Comparison of ENCODE assay signal across 9 mouse cellular contexts in the genomic region with DNA sequence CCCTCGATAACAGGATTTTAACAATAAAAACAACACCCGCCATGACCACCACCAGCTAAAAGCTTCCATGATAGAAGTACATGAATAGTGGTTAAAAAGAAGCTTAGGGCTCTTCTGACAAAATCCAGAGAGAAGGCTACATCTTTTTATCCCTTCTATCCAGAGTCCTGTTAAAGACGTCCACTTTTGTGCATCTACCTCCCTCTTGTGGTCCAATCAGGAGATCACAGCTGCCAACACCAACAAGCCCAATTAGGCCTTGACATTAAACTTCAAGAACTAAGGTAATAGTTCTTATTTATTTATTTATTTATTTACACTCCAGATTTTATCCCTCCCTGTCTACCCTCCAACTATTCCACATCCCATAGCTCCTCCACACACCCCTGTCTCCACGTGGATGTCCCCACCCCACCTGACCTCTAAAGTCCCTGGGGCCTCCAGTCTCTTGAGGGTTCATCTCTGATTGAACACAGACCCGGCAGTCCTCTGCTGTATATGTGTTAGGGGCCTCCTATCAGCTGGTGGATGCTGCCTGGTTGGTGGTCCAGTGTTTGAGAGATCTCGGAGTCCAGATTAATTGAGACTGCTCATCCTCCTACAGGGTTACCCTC. TPM values are rescaled to one million over a fixed set of nuclear protein-coding genes. Genes with fewer than 3 reads are reported as not detected.
A peak's percentile ranks its signal among the peaks of the same experiment; 100 is the strongest.
DNase-seq lines count a peak whose midpoint lies in the region; ATAC-seq and TF ChIP-seq lines count a peak whose summit lies in the region.
"Had no signal": no experiment of that assay in that cellular context is flagged by ENCODE, and none has a peak within 500 bp of the region (broad histone marks: within the 10 kb centered on the region; RNA-seq: fewer than 3 reads in every experiment).

No protein-coding gene starts in this region.

- no peak overlapping the region for H3K4me3 ChIP-seq in G1E (ENCODE audit: low read depth, low read length)
- no peak overlapping the region for H3K4me3 ChIP-seq in spleen, adult 2 months (ENCODE audit: extremely low read depth, insufficient read depth, insufficient read length)
- H3K4me3 ChIP-seq: stomach, embryonic 15.5 days had no signal

- H3K9me3 ChIP-seq in G1E (replicated peaks): no peaks in the 10 kb centered on the region
- H3K9me3 ChIP-seq: stomach, embryonic 15.5 days had no signal

- WGBS in spleen, adult 2 months: 55% methylated on average over 6 of the region's 6 CpGs

- DNase-seq in heart, adult 8-10 months (ENCODE audit: low spot score): peak; percentile 31
- DNase-seq in heart, adult 11 months: no peak
- peak; percentile 35 for DNase-seq in G1E (ENCODE audit: low spot score)
- peak; percentile 61 to 66 for DNase-seq in cerebellum, adult 18-20 months
- peak; percentile 59 to 62 for DNase-seq in layer of hippocampus, postnatal 10 days (ENCODE audit: low spot score in 2 of 2)
- DNase-seq in spleen, adult 2 months (ENCODE audit: low read depth in 1 of 2, low spot score in 2 of 2): peak; percentile 13 to 17

- no peak for TF ChIP-seq CTCF in G1E (IDR thresholded peaks at IDR 0.05; ENCODE audit: low read depth, low read length)
- peak; percentile 29; the same call in 1 of the 2 replicates for TF ChIP-seq CTCF in spleen, adult 2 months (IDR thresholded peaks at IDR 0.05; ENCODE audit: extremely low read depth, insufficient read depth, insufficient read length, insufficient replicate concordance)

- H3K4me1 ChIP-seq in G1E (ENCODE audit: insufficient read depth, low read depth, low read length): peaks cover 16% of the 10 kb centered on the region
- H3K4me1 ChIP-seq in spleen, adult 2 months (ENCODE audit: control insufficient read depth, insufficient read depth, insufficient read length): no peaks in the 10 kb centered on the region
- H3K4me1 ChIP-seq: stomach, embryonic 15.5 days had no signal

- H3K36me3 ChIP-seq in G1E (replicated peaks): no peaks in the 10 kb centered on the region
- H3K36me3 ChIP-seq in spleen, adult 2 months (ENCODE audit: control insufficient read depth, insufficient read depth, low read length): no peaks in the 10 kb centered on the region
- H3K36me3 ChIP-seq: stomach, embryonic 15.5 days had no signal

- H3K27me3 ChIP-seq in G1E (ENCODE audit: insufficient read depth, low read length): peaks cover 9% of the 10 kb centered on the region; the same call in 1 of the 2 replicates
- H3K27me3 ChIP-seq in spleen, adult 2 months (ENCODE audit: control insufficient read depth, insufficient read depth, low read length): peaks cover 2% of the 10 kb centered on the region; the same call in 1 of the 2 replicates
- H3K27me3 ChIP-seq: stomach, embryonic 15.5 days had no signal

- ATAC-seq in G1E (ENCODE audit: extremely low read depth, insufficient number of reproducible peaks, low FRiP score, poor library complexity, severe bottlenecking): no peak
- peak; percentile 85; the same call in 1 of the 2 replicates for ATAC-seq in frontal cortex, adult (ENCODE audit: low TSS enrichment)
- ATAC-seq in megakaryocyte, adult 5-6 weeks (ENCODE audit: poor library complexity, severe bottlenecking): 0 out of 2 replicates have a peak, but pooled peaks have one; percentile 40

- TF ChIP-seq POLR2A in spleen, adult 2 months (IDR thresholded peaks at IDR 0.05; ENCODE audit: low read depth, low read length): no peak

- H3K27ac ChIP-seq in spleen, adult 2 months (ENCODE audit: insufficient read depth, low read length): no peak overlapping the region
- H3K27ac ChIP-seq: stomach, embryonic 15.5 days had no signal

RNA-seq across cellular contexts. Expression of a gene that starts 23.9 kb away (rescaled TPM):
- total RNA-seq in heart, adult 8-10 months (2022): 100 to 1,000 TPM; 123 to 146 (median 141) TPM
- total RNA-seq in G1E (2014; fragmentation: Nextera tagmentation): 261 and 309 TPM in 2 replicates
- total RNA-seq in G1E (2017): 103 and 117 TPM in 2 replicates
- 26.9 and 32.9 TPM in 2 replicates for polyA plus RNA-seq in G1E (2012)
- total RNA-seq in layer of hippocampus, postnatal 10 days (2021): 100 to 1,000 TPM; 137 to 141 TPM
- total RNA-seq in megakaryocyte, adult 5-6 weeks (2015): 121 and 143 TPM in 2 replicates
- total RNA-seq in megakaryocyte, adult 5-6 weeks (2017): 102 and 137 TPM in 2 replicates
- 17.7 and 23.0 TPM in 2 replicates for polyA plus RNA-seq in spleen, adult 2 months (2012; rRNA removed)
